Mouse (Mus musculus) limb, embryonic 12.5 days (tissue): ENCODE results near the gene Ankrd1. TPM values are rescaled to one million over a fixed set of nuclear protein-coding genes. Genes with fewer than 3 reads are reported as not detected.

ENCODE experiments used
- polyA plus RNA-seq: library from polyadenylated mRNA; unstranded; fragments of >200 nt; fragmentation: Nextera tagmentation; extraction: Ambion mirVana; gene quantifications from 2 replicates; pipeline ENCODE4 v1.2.1, GENCODE M21; 2016

Gene Ankrd1
- polyA plus RNA-seq, 1 experiment from 2014 or later, result 0.61 TPM

Other genes starting within 250 kb of the Ankrd1 start
- 0.10 and 0.28 TPM in 2 replicates for gene Htr7, start 62.6 kb downstream of the Ankrd1 start, polyA plus RNA-seq
- 81.4 and 89.2 TPM in 2 replicates for gene Rpp30, start 36.4 kb downstream of the Ankrd1 start, polyA plus RNA-seq
- 5.6 and 5.9 TPM in 2 replicates for gene Pcgf5, start 228.2 kb upstream of the Ankrd1 start, polyA plus RNA-seq